In genomic region chr17:35643609-35644236, GRCm38 (mm10) we compare ENCODE assay signal across 29 mouse cellular contexts. TPM values are rescaled to one million over a fixed set of nuclear protein-coding genes. Genes with fewer than 3 reads are reported as not detected.
DNase-seq lines count a peak whose midpoint lies in the region; ATAC-seq and TF ChIP-seq lines count a peak whose summit lies in the region.
"Had no signal": no experiment of that assay in that cellular context is flagged by ENCODE, and none has a peak within 500 bp of the region (broad histone marks: within the 10 kb centered on the region; RNA-seq: fewer than 3 reads in every experiment).

Gene Mucl3, minus strand, starts transcription at chr17:35643695.

- 67% methylated on average over 13 of the region's 13 CpGs for WGBS in kidney, embryonic 14.5 days
- 60% methylated on average over 13 of the region's 13 CpGs for WGBS in lung, adult 2 months
- 57% methylated on average over 13 of the region's 13 CpGs for WGBS in stomach, embryonic 16.5 days
- 77% methylated on average over 13 of the region's 13 CpGs for WGBS in midbrain, embryonic 10.5 days

- H3K27ac ChIP-seq in kidney, embryonic 14.5 days (ENCODE audit: low read depth, low read length): no peak within 1 kb of the TSS
- H3K27ac ChIP-seq in stomach, embryonic 16.5 days (ENCODE audit: low read length): no peak within 1 kb of the TSS
- H3K27ac ChIP-seq in midbrain, embryonic 10.5 days (replicated peaks): no peak within 1 kb of the TSS
- H3K27ac ChIP-seq: hindbrain, embryonic 13.5 days; limb, embryonic 12.5 days; liver, embryonic 15.5 days; macrophage had no signal

- no peak within 1 kb of the TSS for H3K9ac ChIP-seq in kidney, embryonic 14.5 days (ENCODE audit: low read depth, low read length)
- peak within 1 kb of the TSS; percentile 35; the same call in 1 of the 2 replicates for H3K9ac ChIP-seq in stomach, embryonic 16.5 days (ENCODE audit: low read length)
- H3K9ac ChIP-seq: hindbrain, embryonic 13.5 days; limb, embryonic 12.5 days; liver, embryonic 15.5 days had no signal

- no peaks in the 10 kb centered on the region for H3K9me3 ChIP-seq in kidney, embryonic 14.5 days (ENCODE audit: control insufficient read depth, low read length)
- no peaks in the 10 kb centered on the region for H3K9me3 ChIP-seq in stomach, embryonic 16.5 days (replicated peaks; ENCODE audit: control insufficient read depth, low read length)
- H3K9me3 ChIP-seq in midbrain, embryonic 10.5 days (replicated peaks): no peaks in the 10 kb centered on the region
- H3K9me3 ChIP-seq: limb, embryonic 12.5 days; liver, embryonic 15.5 days had no signal

- 0 out of 2 replicates have a peak, but pooled peaks have one; percentile 28 for TF ChIP-seq POLR2A in lung, adult 2 months (IDR thresholded peaks at IDR 0.05; ENCODE audit: borderline replicate concordance, extremely low read depth, low read depth, low read length)

- H3K4me2 ChIP-seq in kidney, embryonic 14.5 days (replicated peaks; ENCODE audit: low read depth, low read length): no peak within 1 kb of the TSS
- peak within 1 kb of the TSS; percentile 19; the same call in 1 of the 2 replicates for H3K4me2 ChIP-seq in stomach, embryonic 16.5 days (ENCODE audit: low read depth, low read length)
- H3K4me2 ChIP-seq: heart, embryonic 11.5 days; hindbrain, embryonic 13.5 days; limb, embryonic 12.5 days; liver, embryonic 15.5 days had no signal

- TF ChIP-seq CTCF in lung, adult 2 months (IDR thresholded peaks at IDR 0.05; ENCODE audit: insufficient read depth, low read length): no peak

- no peak for DNase-seq in kidney, postnatal 14 days
- peak; percentile 25 for DNase-seq in lung, adult 2 months
- no peak for DNase-seq in lung, postnatal 14 days
- peak; percentile 50 for DNase-seq in lung, postnatal 25 days (ENCODE audit: low spot score)
- no peak for DNase-seq in midbrain, embryonic 10.5 days (ENCODE audit: low spot score)
- DNase-seq: adrenal gland, postnatal 14 days; cerebellum, adult 11 months; cerebellum, adult 9-10 months; cerebellum, postnatal 36 days; gastrocnemius, postnatal 25 days; heart, adult 11 months; heart, postnatal 4 days; kidney, adult 2 months; midbrain, embryonic 14.5 days; retina, postnatal 1 day; right cerebral cortex, postnatal 14 days; thymus, postnatal 14 days had no signal

- 0 out of 2 replicates have a peak, but pooled peaks have one; percentile 55 for ATAC-seq in kidney, embryonic 14.5 days (ENCODE audit: low FRiP score, low TSS enrichment)
- ATAC-seq in stomach, embryonic 16.5 days (ENCODE audit: insufficient read depth, low FRiP score): peak; percentile 70; the same call in 1 of the 2 replicates
- ATAC-seq: CD4-positive, CD25-positive, alpha-beta regulatory T cell, adult 4 months; forebrain, embryonic 14.5 days had no signal

- H3K36me3 ChIP-seq in kidney, embryonic 14.5 days (ENCODE audit: control insufficient read depth, insufficient read depth, low read length): no peaks in the 10 kb centered on the region
- H3K36me3 ChIP-seq in stomach, embryonic 16.5 days (ENCODE audit: control insufficient read depth, insufficient read depth, low read length): no peaks in the 10 kb centered on the region
- no peaks in the 10 kb centered on the region for H3K36me3 ChIP-seq in midbrain, embryonic 10.5 days
- H3K36me3 ChIP-seq: hindbrain, embryonic 13.5 days; limb, embryonic 12.5 days; liver, embryonic 15.5 days had no signal

- no peaks in the 10 kb centered on the region for H3K4me1 ChIP-seq in kidney, embryonic 14.5 days (ENCODE audit: control insufficient read depth, insufficient read depth, low read length)
- 0 out of 2 replicates have a peak, but pooled peaks cover 2% of the 10 kb centered on the region for H3K4me1 ChIP-seq in lung, adult 2 months (ENCODE audit: control insufficient read depth, insufficient read depth, low read length)
- peaks cover under 1% of the 10 kb centered on the region; the same call in 1 of the 2 replicates for H3K4me1 ChIP-seq in stomach, embryonic 16.5 days (ENCODE audit: control insufficient read depth, insufficient read depth, low read length)
- no peaks in the 10 kb centered on the region for H3K4me1 ChIP-seq in midbrain, embryonic 10.5 days
- H3K4me1 ChIP-seq: hindbrain, embryonic 13.5 days; limb, embryonic 12.5 days; liver, embryonic 15.5 days had no signal

- no peak within 1 kb of the TSS for H3K4me3 ChIP-seq in kidney, embryonic 14.5 days (ENCODE audit: low read length)
- H3K4me3 ChIP-seq in lung, adult 2 months (replicated peaks; ENCODE audit: extremely low read depth, low read depth, low read length): no peak within 1 kb of the TSS
- H3K4me3 ChIP-seq in stomach, embryonic 16.5 days (replicated peaks; ENCODE audit: low read length): peak within 1 kb of the TSS; percentile 17; the same call in 1 of the 2 replicates
- H3K4me3 ChIP-seq in midbrain, embryonic 10.5 days: no peak within 1 kb of the TSS
- H3K4me3 ChIP-seq: hindbrain, embryonic 13.5 days; limb, embryonic 12.5 days; liver, embryonic 15.5 days had no signal

- no peaks in the 10 kb centered on the region for H3K27me3 ChIP-seq in kidney, embryonic 14.5 days (ENCODE audit: control insufficient read depth, insufficient read depth, low read length)
- no peaks in the 10 kb centered on the region for H3K27me3 ChIP-seq in stomach, embryonic 16.5 days (ENCODE audit: control insufficient read depth, insufficient read depth, low read length)
- H3K27me3 ChIP-seq in midbrain, embryonic 10.5 days (ENCODE audit: low read depth, poor library complexity, severe bottlenecking): no peaks in the 10 kb centered on the region

RNA-seq across cellular contexts. Expression of gene Mucl3, which starts in this region (rescaled TPM):
- polyA plus RNA-seq in kidney, embryonic 14.5 days (2014; fragmentation: Nextera tagmentation; extraction: Ambion mirVana): 0.15 and 0.24 TPM in 2 replicates
- 0.19 and 0.24 TPM in 2 replicates for polyA plus RNA-seq in lung, adult 2 months (2012; rRNA removed)
- polyA plus RNA-seq in stomach, embryonic 16.5 days (2015; fragmentation: Nextera tagmentation; extraction: Ambion mirVana): 71.0 and 145 TPM in 2 replicates
- polyA plus RNA-seq in midbrain, embryonic 10.5 days (2016; fragmentation: Nextera tagmentation; extraction: Ambion mirVana): 0.17 and 0.22 TPM in 2 replicates
- polyA plus RNA-seq: forebrain, embryonic 14.5 days; heart, postnatal 0 days; hindbrain, embryonic 13.5 days; kidney, adult 2 months; liver, adult 2 months; macrophage; midbrain, embryonic 14.5 days; neural tube, embryonic 14.5 days had no signal

Comparison
In these comparisons a context has a peak if more than half of its experiments do, and no peak if none do; other contexts are left out.
1. RNA of gene Mucl3 (polyA plus RNA-seq): 71.0 to 145 TPM in stomach, embryonic 16.5 days; 0.17 to 0.22 TPM in midbrain, embryonic 10.5 days, 0.19 to 0.24 TPM in lung, adult 2 months and 0.15 to 0.24 TPM in kidney, embryonic 14.5 days; every median in the first group is over 10 times any median in the second.
2. Peak in ATAC-seq in kidney, embryonic 14.5 days; RNA of the gene not detected or under 1 TPM.
3. Peak in DNase-seq in lung, adult 2 months; RNA of the gene not detected or under 1 TPM.